Mouse (Mus musculus): Measurements from ENCODE around the gene Gdf5.
A peak's percentile ranks its signal among the peaks of the same experiment; 100 is the strongest.
"Not testable (repeated sequence)": the region's sequence is repeated elsewhere in the genome, so short reads cannot be mapped to it uniquely, and the experiment has no call there.

Gene Gdf5

GRCm38 (mm10) chr2:155929531-155930442 is 15.4 kb downstream of the Gdf5 start, which contains the start of gene Uqcc1:
TSS of gene Uqcc1 (minus strand) at chr2:155930310.
- no peaks in the 10 kb centered on the region for H3K9me3 ChIP-seq (ENCODE audit: low read length)
- H3K27me3 ChIP-seq (ENCODE audit: insufficient read depth, low read length), result no peaks in the 10 kb centered on the region
- no peaks in the 10 kb centered on the region for H3K36me3 ChIP-seq (ENCODE audit: insufficient read depth, low read length)
- peak within 1 kb of the TSS; percentile 83 for H3K4me3 ChIP-seq (replicated peaks; ENCODE audit: low read length)
- TF ChIP-seq CTCF (conservative IDR thresholded peaks at IDR 0.05; ENCODE audit: low read length), result no peak
- TF ChIP-seq POU5F1 (IDR thresholded peaks at IDR 0.05; ENCODE audit: borderline replicate concordance, low read length), result no peak
- no peak for TF ChIP-seq NANOG (IDR thresholded peaks at IDR 0.05; ENCODE audit: borderline replicate concordance, low read length)
- H3K4me1 ChIP-seq (replicated peaks; ENCODE audit: low read depth, low read length), result peaks cover 31% of the 10 kb centered on the region

DNA sequence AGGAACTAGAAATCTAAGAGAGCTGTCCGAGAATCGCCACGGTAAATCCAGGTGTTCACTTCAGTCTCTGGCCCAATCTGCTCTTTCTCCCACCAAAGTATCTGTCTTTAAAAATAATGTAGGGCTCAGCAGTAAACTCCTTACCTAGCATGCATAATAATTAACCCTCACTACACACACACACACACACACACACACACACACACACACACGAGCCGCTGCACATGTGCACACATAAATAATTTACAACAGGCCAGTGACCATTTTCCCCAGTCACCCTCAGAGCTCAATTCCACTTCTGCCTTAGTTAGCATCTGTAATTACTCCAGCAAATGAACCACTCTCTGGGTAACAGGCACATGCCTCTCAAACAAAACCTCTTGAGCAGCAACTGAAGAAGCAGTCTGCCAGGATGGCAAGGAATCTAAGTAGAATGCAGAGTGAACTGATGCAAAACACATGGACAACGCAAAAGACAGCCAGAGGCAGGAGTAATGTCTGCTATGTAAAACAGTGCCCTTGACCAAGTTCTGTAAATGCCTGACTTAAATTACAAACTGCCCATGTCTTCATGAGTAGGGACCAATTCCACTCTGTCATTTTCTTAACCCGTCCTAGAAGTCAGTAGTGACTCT is 16.3 kb downstream of the Gdf5 start:
- no peaks in the 10 kb centered on the region for H3K27me3 ChIP-seq (ENCODE audit: insufficient read depth, low read length)
- TF ChIP-seq CTCF (conservative IDR thresholded peaks at IDR 0.05; ENCODE audit: low read length) (no peak), NANOG (IDR thresholded peaks at IDR 0.05; ENCODE audit: borderline replicate concordance, low read length) (no peak), POU5F1 (IDR thresholded peaks at IDR 0.05; ENCODE audit: borderline replicate concordance, low read length) (no peak)
- peak overlapping the region; percentile 83 for H3K4me3 ChIP-seq (replicated peaks; ENCODE audit: low read length)
- H3K9me3 ChIP-seq (ENCODE audit: low read length), result no peaks in the 10 kb centered on the region
- H3K4me1 ChIP-seq (replicated peaks; ENCODE audit: low read depth, low read length), result peaks cover 33% of the 10 kb centered on the region
- H3K36me3 ChIP-seq (ENCODE audit: insufficient read depth, low read length), result no peaks in the 10 kb centered on the region

DNA sequence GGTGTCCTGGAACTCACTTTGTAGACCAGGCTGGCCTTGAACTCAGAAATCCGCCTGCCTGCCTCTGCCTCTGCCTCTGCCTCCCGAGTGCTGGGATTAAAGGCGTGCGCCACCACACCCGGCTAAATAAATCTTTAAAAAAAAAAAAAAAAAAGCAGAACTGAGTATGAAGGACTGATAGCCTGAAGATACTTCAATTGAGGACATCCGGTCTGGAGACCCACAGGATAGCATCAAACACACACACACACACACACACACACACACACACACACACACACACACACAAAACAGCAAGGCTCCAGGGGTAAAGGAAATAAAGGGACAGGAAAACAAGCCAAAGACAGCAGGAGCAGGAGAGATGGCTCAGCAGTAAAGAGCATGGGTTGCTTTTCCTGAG is 20.0 kb downstream of the Gdf5 start:
- not testable (repeated sequence) for H3K27me3 ChIP-seq (ENCODE audit: insufficient read depth, low read length); H3K9me3 ChIP-seq (ENCODE audit: low read length); H3K4me3 ChIP-seq (replicated peaks; ENCODE audit: low read length)
- Histone ChIP-seq H3K4me1 (replicated peaks; ENCODE audit: low read depth, low read length) (peaks cover 21% of the 10 kb centered on the region), H3K36me3 (ENCODE audit: insufficient read depth, low read length) (peaks cover 12% of the 10 kb centered on the region; the same call in 1 of the 2 replicates)

DNA sequence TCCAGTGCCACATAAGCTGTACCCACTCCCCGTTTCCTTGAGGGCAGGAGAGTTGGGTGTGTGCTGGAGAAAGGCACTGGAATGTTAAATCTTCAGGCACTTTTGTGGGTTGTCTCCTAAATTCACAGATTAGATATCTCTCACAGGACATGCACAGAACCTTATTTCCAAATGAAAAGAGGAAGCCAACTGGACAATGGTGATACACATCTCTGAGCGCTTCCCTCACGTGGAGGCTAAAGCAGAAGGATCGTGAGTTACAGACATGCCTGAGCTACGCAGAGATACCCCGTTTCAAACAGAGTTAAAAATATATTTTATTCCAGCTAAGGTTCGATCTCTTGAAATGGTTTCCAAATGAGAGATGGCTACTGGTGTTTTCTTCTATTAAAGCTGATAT is 22.0 kb downstream of the Gdf5 start:
- H3K9me3 ChIP-seq (ENCODE audit: low read length), result no peaks in the 10 kb centered on the region

DNA sequence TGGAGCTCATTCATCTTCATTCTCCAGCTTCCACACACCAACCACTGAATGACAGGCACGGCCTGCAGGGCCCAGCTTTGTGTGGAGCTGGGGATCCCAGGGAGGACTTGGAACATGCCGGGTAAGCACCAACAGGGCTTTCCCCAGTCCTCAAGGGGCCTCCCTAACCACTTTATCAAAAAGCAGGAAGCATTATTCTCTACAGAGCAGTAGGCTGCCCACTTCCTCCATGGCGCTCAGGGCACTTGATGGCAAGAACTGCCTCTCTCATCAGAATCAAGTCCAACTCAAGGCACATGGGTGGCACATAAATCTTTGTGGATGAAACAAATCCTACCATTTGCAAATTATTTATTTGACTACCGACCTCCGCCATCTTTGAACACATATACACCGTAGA is 30.5 kb downstream of the Gdf5 start:
- Histone ChIP-seq H3K36me3 (ENCODE audit: insufficient read depth, low read length) (peaks cover 67% of the 10 kb centered on the region), H3K27me3 (ENCODE audit: insufficient read depth, low read length) (no peaks in the 10 kb centered on the region), H3K4me3 (replicated peaks; ENCODE audit: low read length) (no peak overlapping the region), H3K4me1 (replicated peaks; ENCODE audit: low read depth, low read length) (0 out of 2 replicates have a peak, but pooled peaks cover 3% of the 10 kb centered on the region), H3K9me3 (ENCODE audit: low read length) (no peaks in the 10 kb centered on the region)
- TF ChIP-seq POU5F1 (IDR thresholded peaks at IDR 0.05; ENCODE audit: borderline replicate concordance, low read length) (no peak), NANOG (IDR thresholded peaks at IDR 0.05; ENCODE audit: borderline replicate concordance, low read length) (no peak), CTCF (conservative IDR thresholded peaks at IDR 0.05; ENCODE audit: low read length) (no peak)

More for the DNA sequence above, 22.0 kb downstream of the Gdf5 start:
- TF ChIP-seq CTCF (conservative IDR thresholded peaks at IDR 0.05; ENCODE audit: low read length) (no peak), NANOG (IDR thresholded peaks at IDR 0.05; ENCODE audit: borderline replicate concordance, low read length) (no peak), POU5F1 (IDR thresholded peaks at IDR 0.05; ENCODE audit: borderline replicate concordance, low read length) (no peak)
- H3K27me3 ChIP-seq (ENCODE audit: insufficient read depth, low read length), result no peaks in the 10 kb centered on the region
- peaks cover 10% of the 10 kb centered on the region for H3K4me1 ChIP-seq (replicated peaks; ENCODE audit: low read depth, low read length)
- H3K4me3 ChIP-seq (replicated peaks; ENCODE audit: low read length), result no peak overlapping the region
- peaks cover 18% of the 10 kb centered on the region for H3K36me3 ChIP-seq (ENCODE audit: insufficient read depth, low read length)

DNA sequence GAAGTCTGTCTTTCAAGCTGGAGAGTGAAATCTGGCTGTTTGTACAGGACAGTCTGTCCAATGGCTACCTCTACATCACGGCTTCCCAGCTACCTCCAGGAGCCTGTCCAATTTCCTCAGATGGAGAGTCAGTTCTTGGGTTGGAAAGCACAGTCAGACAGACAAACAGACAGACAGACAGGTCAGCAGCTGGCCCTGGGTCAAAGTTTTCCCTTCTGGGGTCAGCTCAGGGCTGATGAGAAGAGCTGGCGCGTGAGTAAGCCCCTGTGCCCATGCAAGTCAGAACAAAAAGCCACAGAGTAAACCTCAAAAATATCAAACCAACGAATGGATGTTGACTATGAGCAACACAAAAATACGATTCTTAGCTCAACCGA is 41.5 kb downstream of the Gdf5 start:
- no peak overlapping the region for H3K4me3 ChIP-seq (replicated peaks; ENCODE audit: low read length)
- H3K9me3 ChIP-seq (ENCODE audit: low read length), result no peaks in the 10 kb centered on the region
- no peaks in the 10 kb centered on the region for H3K27me3 ChIP-seq (ENCODE audit: insufficient read depth, low read length)
- TF ChIP-seq POU5F1 (IDR thresholded peaks at IDR 0.05; ENCODE audit: borderline replicate concordance, low read length) (no peak), CTCF (conservative IDR thresholded peaks at IDR 0.05; ENCODE audit: low read length) (no peak), NANOG (IDR thresholded peaks at IDR 0.05; ENCODE audit: borderline replicate concordance, low read length) (no peak)
- 0 out of 2 replicates have a peak, but pooled peaks cover 4% of the 10 kb centered on the region for H3K4me1 ChIP-seq (replicated peaks; ENCODE audit: low read depth, low read length)
- H3K36me3 ChIP-seq (ENCODE audit: insufficient read depth, low read length), result peaks cover 65% of the 10 kb centered on the region

GRCm38 (mm10) chr2:155902989-155903631 is 42.1 kb downstream of the Gdf5 start:
- H3K27me3 ChIP-seq (ENCODE audit: insufficient read depth, low read length), result no peaks in the 10 kb centered on the region
- 0 out of 2 replicates have a peak, but pooled peaks cover 4% of the 10 kb centered on the region for H3K4me1 ChIP-seq (replicated peaks; ENCODE audit: low read depth, low read length)
- peaks cover 70% of the 10 kb centered on the region for H3K36me3 ChIP-seq (ENCODE audit: insufficient read depth, low read length)
- H3K9me3 ChIP-seq (ENCODE audit: low read length), result no peaks in the 10 kb centered on the region
- no peak overlapping the region for H3K4me3 ChIP-seq (replicated peaks; ENCODE audit: low read length)
- TF ChIP-seq CTCF (conservative IDR thresholded peaks at IDR 0.05; ENCODE audit: low read length) (no peak), POU5F1 (IDR thresholded peaks at IDR 0.05; ENCODE audit: borderline replicate concordance, low read length) (no peak)

DNA sequence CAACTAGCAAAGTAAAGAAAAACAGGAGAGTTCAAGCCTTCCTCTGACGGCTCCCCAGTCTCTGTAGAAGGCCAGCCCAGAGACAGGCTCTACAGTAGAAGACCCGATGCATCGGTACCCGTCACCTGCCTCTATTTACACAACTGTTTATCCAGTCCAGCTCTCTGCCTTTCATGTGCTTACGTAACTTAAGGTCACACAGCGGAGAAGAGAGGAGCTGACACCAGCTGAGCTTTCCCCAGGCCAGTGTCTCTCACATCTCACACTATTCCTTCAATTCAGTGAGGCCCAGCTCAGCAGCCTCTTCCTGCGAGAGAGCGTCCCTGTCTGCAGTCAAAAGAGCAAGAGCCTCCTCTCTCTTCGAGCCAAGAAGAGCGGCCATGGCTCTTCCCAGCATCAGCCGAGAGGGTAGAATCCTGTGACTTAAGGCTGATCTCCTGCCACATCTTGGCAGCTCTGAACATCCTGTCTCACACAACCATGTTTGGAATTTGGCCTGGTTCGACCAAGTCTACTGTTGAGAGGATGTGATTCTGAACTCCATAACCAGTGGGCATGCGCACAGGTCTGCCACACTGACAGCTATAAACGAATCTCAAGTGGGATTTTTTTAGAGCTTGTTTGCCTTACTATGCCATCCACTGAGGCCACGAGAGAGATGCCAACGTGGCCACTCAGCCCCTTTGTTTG is 50.0 kb downstream of the Gdf5 start:
- peaks cover 59% of the 10 kb centered on the region for H3K36me3 ChIP-seq (ENCODE audit: insufficient read depth, low read length)
- TF ChIP-seq POU5F1 (IDR thresholded peaks at IDR 0.05; ENCODE audit: borderline replicate concordance, low read length), result no peak
- no peak for TF ChIP-seq CTCF (conservative IDR thresholded peaks at IDR 0.05; ENCODE audit: low read length)
- TF ChIP-seq NANOG (IDR thresholded peaks at IDR 0.05; ENCODE audit: borderline replicate concordance, low read length), result no peak
- no peaks in the 10 kb centered on the region for H3K27me3 ChIP-seq (ENCODE audit: insufficient read depth, low read length)
- 0 out of 2 replicates have a peak, but pooled peaks cover 4% of the 10 kb centered on the region for H3K4me1 ChIP-seq (replicated peaks; ENCODE audit: low read depth, low read length)
- H3K4me3 ChIP-seq (replicated peaks; ENCODE audit: low read length), result no peak overlapping the region
- no peaks in the 10 kb centered on the region for H3K9me3 ChIP-seq (ENCODE audit: low read length)
